Mouse (Mus musculus): ENCODE data around the gene Gnaq. TPM values are rescaled to one million over a fixed set of nuclear protein-coding genes. Genes with fewer than 3 reads are reported as not detected.
A peak's percentile ranks its signal among the peaks of the same experiment; 100 is the strongest.

Gnaq gene
- polyA plus RNA-seq, 1 experiment from 2014 or later, result 18.1 TPM

DNA sequence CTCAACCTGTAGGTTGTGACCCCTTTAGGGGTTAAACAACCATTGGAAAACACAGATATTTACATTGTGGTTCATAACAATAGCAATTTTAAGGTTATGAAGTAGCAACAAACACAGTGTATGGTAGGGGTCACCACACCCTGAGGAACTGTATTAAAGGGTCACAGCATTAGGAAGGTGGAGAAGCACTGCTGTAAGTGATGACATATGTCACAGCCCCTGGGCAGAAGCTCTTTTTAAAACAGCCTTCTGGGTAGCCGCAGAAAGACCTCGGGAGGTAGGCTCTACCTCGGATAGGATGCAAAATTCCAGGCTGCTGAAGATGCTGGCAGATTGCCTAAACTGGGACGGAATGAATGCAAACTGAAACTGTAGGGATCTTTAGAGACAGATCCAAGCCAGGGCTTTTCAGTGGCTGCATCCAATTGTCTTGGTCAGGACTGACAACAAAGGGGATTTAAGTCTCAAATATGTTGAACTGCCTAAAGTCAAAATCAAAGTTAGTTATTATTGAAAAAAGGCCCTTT, 181.7 kb downstream of the Gnaq start:
- Histone ChIP-seq H3K36me3 (ENCODE audit: control insufficient read depth, insufficient read depth, low read length) (no peaks in the 10 kb centered on the region), H3K4me3 (ENCODE audit: low read depth, low read length) (no peak overlapping the region), H3K27ac (replicated peaks) (no peak overlapping the region), H3K27me3 (ENCODE audit: control insufficient read depth, insufficient read depth, low read length) (no peaks in the 10 kb centered on the region), H3K9me3 (ENCODE audit: control insufficient read depth, low read length) (no peaks in the 10 kb centered on the region), H3K4me1 (replicated peaks; ENCODE audit: control insufficient read depth, insufficient read depth) (no peaks in the 10 kb centered on the region), H3K4me2 (replicated peaks; ENCODE audit: low read depth) (no peak overlapping the region), H3K9ac (ENCODE audit: low read length) (no peak overlapping the region)
- DNase-seq (ENCODE audit: low spot score) (no peak), ATAC-seq (ENCODE audit: low FRiP score, low TSS enrichment) (no peak)
- WGBS, result 42% methylated on average over 4 of the region's 4 CpGs
- TF ChIP-seq EP300 (optimal IDR thresholded peaks at IDR 0.05), result no peak
- no peak for TF ChIP-seq CTCF (IDR thresholded peaks at IDR 0.05; ENCODE audit: low read depth)

DNA sequence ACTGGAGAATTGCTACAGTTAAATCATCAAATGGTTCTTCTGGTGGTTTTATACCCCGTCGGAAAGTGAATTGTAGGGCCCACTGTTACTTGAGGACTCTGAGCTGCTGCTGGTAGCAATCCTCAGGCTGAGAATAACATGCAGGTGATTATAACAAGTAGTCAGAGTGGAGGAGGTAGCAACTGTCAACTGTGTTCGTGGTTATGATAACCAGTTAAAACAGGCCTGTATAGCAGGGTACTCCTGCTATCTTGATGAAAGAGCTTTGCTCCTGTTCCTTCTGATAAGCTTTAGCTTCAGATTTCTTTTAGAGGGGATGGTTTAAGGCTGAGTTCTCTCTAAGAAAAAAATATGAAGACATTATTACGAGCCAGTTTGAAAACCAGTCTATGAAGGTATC, 182.9 kb downstream of the Gnaq start:
- Histone ChIP-seq H3K9ac (ENCODE audit: low read length) (no peak overlapping the region), H3K27me3 (ENCODE audit: control insufficient read depth, insufficient read depth, low read length) (no peaks in the 10 kb centered on the region), H3K4me3 (ENCODE audit: low read depth, low read length) (no peak overlapping the region), H3K36me3 (ENCODE audit: control insufficient read depth, insufficient read depth, low read length) (no peaks in the 10 kb centered on the region), H3K4me1 (replicated peaks; ENCODE audit: control insufficient read depth, insufficient read depth) (no peaks in the 10 kb centered on the region), H3K27ac (replicated peaks) (no peak overlapping the region), H3K9me3 (ENCODE audit: control insufficient read depth, low read length) (no peaks in the 10 kb centered on the region), H3K4me2 (replicated peaks; ENCODE audit: low read depth) (no peak overlapping the region)
- 85% methylated on average over 4 of the region's 4 CpGs for WGBS
- DNase-seq (ENCODE audit: low spot score) (no peak), ATAC-seq (ENCODE audit: low FRiP score, low TSS enrichment) (no peak)
- no peak for TF ChIP-seq EP300 (optimal IDR thresholded peaks at IDR 0.05)
- no peak for TF ChIP-seq CTCF (IDR thresholded peaks at IDR 0.05; ENCODE audit: low read depth)

GRCm38 (mm10) chr19:16318128-16318811, 185.6 kb downstream of the Gnaq start:
- no peak overlapping the region for H3K9ac ChIP-seq (ENCODE audit: low read length)
- H3K4me1 ChIP-seq (replicated peaks; ENCODE audit: control insufficient read depth, insufficient read depth), result no peaks in the 10 kb centered on the region
- WGBS, result 54% methylated on average over 14 of the region's 14 CpGs
- H3K36me3 ChIP-seq (ENCODE audit: control insufficient read depth, insufficient read depth, low read length), result no peaks in the 10 kb centered on the region
- TF ChIP-seq CTCF (IDR thresholded peaks at IDR 0.05; ENCODE audit: low read depth), result no peak
- TF ChIP-seq EP300 (optimal IDR thresholded peaks at IDR 0.05), result no peak
- ATAC-seq (ENCODE audit: low FRiP score, low TSS enrichment), result no peak
- H3K4me2 ChIP-seq (replicated peaks; ENCODE audit: low read depth), result no peak overlapping the region
- no peak overlapping the region for H3K27ac ChIP-seq (replicated peaks)
- H3K27me3 ChIP-seq (ENCODE audit: control insufficient read depth, insufficient read depth, low read length), result no peaks in the 10 kb centered on the region
- H3K9me3 ChIP-seq (ENCODE audit: control insufficient read depth, low read length), result no peaks in the 10 kb centered on the region
- no peak overlapping the region for H3K4me3 ChIP-seq (ENCODE audit: low read depth, low read length)
- no peak for DNase-seq (ENCODE audit: low spot score)

DNA sequence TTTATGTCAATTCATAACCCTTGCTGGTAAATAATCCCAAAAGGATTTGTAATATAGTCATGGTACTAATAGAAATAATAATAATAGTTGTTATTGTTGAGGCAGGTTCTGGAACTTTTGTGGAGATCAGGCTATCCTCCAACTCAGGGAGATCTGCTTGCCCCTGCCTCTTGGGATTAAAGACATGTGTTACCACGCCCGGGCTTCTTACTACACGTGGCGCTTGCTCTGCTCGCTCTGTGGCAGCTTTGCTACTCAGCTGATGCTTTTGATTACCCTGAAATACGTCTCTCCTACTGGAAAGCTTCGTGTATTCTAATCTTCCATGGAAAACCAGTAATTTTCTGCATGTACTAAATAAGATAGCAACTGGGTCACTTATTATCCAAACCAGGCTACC, 187.4 kb downstream of the Gnaq start:
- 65% methylated on average over 7 of the region's 7 CpGs for WGBS
- no peak for TF ChIP-seq EP300 (optimal IDR thresholded peaks at IDR 0.05)
- no peak for TF ChIP-seq CTCF (IDR thresholded peaks at IDR 0.05; ENCODE audit: low read depth)
- Histone ChIP-seq H3K9ac (ENCODE audit: low read length) (no peak overlapping the region), H3K27me3 (ENCODE audit: control insufficient read depth, insufficient read depth, low read length) (no peaks in the 10 kb centered on the region), H3K36me3 (ENCODE audit: control insufficient read depth, insufficient read depth, low read length) (no peaks in the 10 kb centered on the region), H3K4me3 (ENCODE audit: low read depth, low read length) (no peak overlapping the region), H3K27ac (replicated peaks) (no peak overlapping the region), H3K9me3 (ENCODE audit: control insufficient read depth, low read length) (no peaks in the 10 kb centered on the region), H3K4me2 (replicated peaks; ENCODE audit: low read depth) (no peak overlapping the region), H3K4me1 (replicated peaks; ENCODE audit: control insufficient read depth, insufficient read depth) (no peaks in the 10 kb centered on the region)
- DNase-seq (ENCODE audit: low spot score) (no peak), ATAC-seq (ENCODE audit: low FRiP score, low TSS enrichment) (no peak)

DNA sequence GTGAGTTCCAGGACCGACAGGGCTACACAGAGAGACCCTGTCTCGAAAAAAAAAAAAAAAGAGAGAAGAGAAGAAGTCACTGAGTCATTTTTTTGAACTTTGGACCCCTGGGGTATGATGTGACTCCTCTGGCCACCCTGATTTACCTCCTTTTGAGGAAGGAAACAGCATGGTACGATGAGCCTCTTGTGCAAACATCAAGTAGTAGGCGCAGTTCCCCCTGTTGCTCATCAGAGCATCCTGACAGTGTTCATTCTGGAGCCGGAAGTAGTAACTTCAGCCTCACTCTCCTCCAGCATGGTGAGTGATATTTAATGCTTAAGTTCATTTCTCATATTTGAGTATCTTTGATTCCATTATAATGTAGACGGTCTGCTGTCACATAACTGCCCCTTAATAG, 190.4 kb downstream of the Gnaq start:
- Histone ChIP-seq H3K27me3 (ENCODE audit: control insufficient read depth, insufficient read depth, low read length) (no peaks in the 10 kb centered on the region), H3K36me3 (ENCODE audit: control insufficient read depth, insufficient read depth, low read length) (no peaks in the 10 kb centered on the region), H3K27ac (replicated peaks) (no peak overlapping the region), H3K4me3 (ENCODE audit: low read depth, low read length) (no peak overlapping the region), H3K4me1 (replicated peaks; ENCODE audit: control insufficient read depth, insufficient read depth) (no peaks in the 10 kb centered on the region; the same call in 1 of the 2 replicates), H3K9me3 (ENCODE audit: control insufficient read depth, low read length) (no peaks in the 10 kb centered on the region), H3K9ac (ENCODE audit: low read length) (no peak overlapping the region), H3K4me2 (replicated peaks; ENCODE audit: low read depth) (no peak overlapping the region)
- ATAC-seq (ENCODE audit: low FRiP score, low TSS enrichment) (no peak), DNase-seq (ENCODE audit: low spot score) (no peak)
- 87% methylated on average over 6 of the region's 6 CpGs for WGBS
- TF ChIP-seq EP300 (optimal IDR thresholded peaks at IDR 0.05), result no peak
- no peak for TF ChIP-seq CTCF (IDR thresholded peaks at IDR 0.05; ENCODE audit: low read depth)

DNA sequence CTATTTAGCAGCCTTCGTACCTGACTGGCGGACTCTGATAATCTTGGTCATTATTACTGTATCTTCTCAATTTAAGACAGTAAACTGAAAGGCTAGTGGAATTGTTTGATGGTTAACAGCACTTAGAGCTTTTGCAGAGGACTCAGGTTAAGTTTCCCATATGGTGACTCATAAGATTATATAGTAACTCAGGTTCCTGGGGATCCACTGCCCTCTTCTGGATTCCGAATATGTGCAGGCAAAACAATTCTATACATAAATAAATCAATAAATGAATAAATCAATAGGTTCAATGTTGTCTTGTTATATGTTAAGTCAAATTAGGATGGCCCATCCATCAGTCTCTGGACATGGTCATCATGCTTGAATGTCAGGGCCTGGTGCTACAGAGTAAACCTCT, 191.6 kb downstream of the Gnaq start:
- no peak overlapping the region for H3K9ac ChIP-seq (ENCODE audit: low read length)
- H3K27me3 ChIP-seq (ENCODE audit: control insufficient read depth, insufficient read depth, low read length), result no peaks in the 10 kb centered on the region
- no peak overlapping the region for H3K27ac ChIP-seq (replicated peaks)
- DNase-seq (ENCODE audit: low spot score), result no peak
- H3K4me2 ChIP-seq (replicated peaks; ENCODE audit: low read depth), result no peak overlapping the region
- TF ChIP-seq EP300 (optimal IDR thresholded peaks at IDR 0.05) (no peak), CTCF (IDR thresholded peaks at IDR 0.05; ENCODE audit: low read depth) (peak; percentile 58)
- H3K36me3 ChIP-seq (ENCODE audit: control insufficient read depth, insufficient read depth, low read length), result no peaks in the 10 kb centered on the region
- H3K9me3 ChIP-seq (ENCODE audit: control insufficient read depth, low read length), result no peaks in the 10 kb centered on the region
- H3K4me3 ChIP-seq (ENCODE audit: low read depth, low read length), result no peak overlapping the region
- WGBS, result 92% methylated on average over 3 of the region's 3 CpGs
- H3K4me1 ChIP-seq (replicated peaks; ENCODE audit: control insufficient read depth, insufficient read depth), result no peaks in the 10 kb centered on the region; the same call in 1 of the 2 replicates
- no peak for ATAC-seq (ENCODE audit: low FRiP score, low TSS enrichment)
